Mouse (Mus musculus) Patski (cell line): Measurements from ENCODE around the gene Mfsd2a. TPM values are rescaled to one million over a fixed set of nuclear protein-coding genes. Genes with fewer than 3 reads are reported as not detected.
"Not testable (repeated sequence)": the region's sequence is repeated elsewhere in the genome, so short reads cannot be mapped to it uniquely, and the experiment has no call there.

Experiments
- ATAC-seq: fragments of 100-300 bp; one replicate; pipeline ENCODE4 v1.8.0; 2021
- CTCF ChIA-PET: fragments of 350-600 bp; sonication (Branson Sonifier 250); formaldehyde crosslinking; loops from one replicate; lab custom pipeline; 2022; ENCODE audit warnings: inconsistent platforms; lab: Charles Lee
- POLR2A ChIA-PET: fragments of 350-600 bp; sonication (Branson Sonifier 250); formaldehyde crosslinking; loops from one replicate; lab custom pipeline; 2022; ENCODE audit warnings: antibody characterized with exemption, inconsistent platforms; lab: Charles Lee
- DNase-seq: peaks from one replicate; pipeline ENCODE4 v3.0.0-alpha.2; 2011; ENCODE audit warnings: low read depth, low spot score
- H3K27me3 ChIP-seq: fragments of 371-371 bp; one replicate; pipeline ENCODE4 v1.5.1; 2021
- CTCF ChIP-seq: fragments of 100-300 bp; IDR thresholded peaks from one replicate; pipeline ENCODE4 v1.5.1; 2021
- in situ Hi-C: fragments of 300-500 bp; cut with MboI; formaldehyde crosslinking; loops from 3 replicates; pipeline ENCODE4 v1.11.1; 2018; ENCODE audit warnings: low pct_unique_long_range_greater_than_20kb, mixed read lengths
- polyA plus RNA-seq: library from polyadenylated mRNA; unstranded; gene quantifications from one replicate; pipeline ENCODE4 v1.2.3, GENCODE M21; 2021

Mfsd2a gene
- polyA plus RNA-seq, 1 experiment from 2014 or later: 0.08 TPM

- DNase-seq (no peak), ATAC-seq (peak; percentile 66)
- in situ Hi-C loops: loop anchor here (5.0 kb wide), 1 partner anchor 87 kb away; no protein-coding TSS in a partner anchor
- ChIA-PET CTCF (interaction anchor here (0.9 to 2.6 kb wide), 11 partner anchors 10 to 93 kb away, joined by 3 to 22 read pairs (median 4); partner anchors contain the start of gene Trit1), POLR2A (no interaction called here)
- peaks cover 12% of the 10 kb centered on the region for H3K27me3 ChIP-seq
- TF ChIP-seq CTCF: no peak
These were observed 34.6 kb upstream of the Mfsd2a start, which contains the start of gene Mycl for GRCm38 (mm10) chr4:122995404-122996220. Mycl (plus strand) TSS chr4:122995652.

GRCm38 (mm10) chr4:122992276-122992675 is 31.3 kb upstream of the Mfsd2a start:
- no peak for ATAC-seq
- ChIA-PET POLR2A (no interaction called here), CTCF (no interaction called here)
- no peak for TF ChIP-seq CTCF
- H3K27me3 ChIP-seq: peaks cover 12% of the 10 kb centered on the region
- no peak for DNase-seq
- in situ Hi-C loops: no loop called here

GRCm38 (mm10) chr4:122991177-122991576 is 30.2 kb upstream of the Mfsd2a start:
- no peak for ATAC-seq
- H3K27me3 ChIP-seq: peaks cover 1% of the 10 kb centered on the region
- TF ChIP-seq CTCF: no peak

GRCm38 (mm10) chr4:122988004-122988403 is 27.0 kb upstream of the Mfsd2a start:
- TF ChIP-seq CTCF: peak; percentile 44
- CTCF ChIA-PET, ATAC-seq, H3K27me3 ChIP-seq, DNase-seq, POLR2A ChIA-PET, in situ Hi-C loops: not testable (repeated sequence)

More at GRCm38 (mm10) chr4:122991177-122991576, 30.2 kb upstream of the Mfsd2a start:
- DNase-seq: no peak
- in situ Hi-C loops: no loop called here
- POLR2A ChIA-PET: no interaction called here
- CTCF ChIA-PET: no interaction called here

GRCm38 (mm10) chr4:122987421-122987820 is 26.4 kb upstream of the Mfsd2a start:
- CTCF ChIA-PET: no interaction called here
- DNase-seq (no peak), ATAC-seq (no peak)
- in situ Hi-C loops: no loop called here
- POLR2A ChIA-PET: interaction anchor here (0.7 kb wide), 1 partner anchor 759 kb away, joined by 3 read pairs; no protein-coding TSS in a partner anchor
- H3K27me3 ChIP-seq: no peaks in the 10 kb centered on the region
- TF ChIP-seq CTCF: no peak

DNA sequence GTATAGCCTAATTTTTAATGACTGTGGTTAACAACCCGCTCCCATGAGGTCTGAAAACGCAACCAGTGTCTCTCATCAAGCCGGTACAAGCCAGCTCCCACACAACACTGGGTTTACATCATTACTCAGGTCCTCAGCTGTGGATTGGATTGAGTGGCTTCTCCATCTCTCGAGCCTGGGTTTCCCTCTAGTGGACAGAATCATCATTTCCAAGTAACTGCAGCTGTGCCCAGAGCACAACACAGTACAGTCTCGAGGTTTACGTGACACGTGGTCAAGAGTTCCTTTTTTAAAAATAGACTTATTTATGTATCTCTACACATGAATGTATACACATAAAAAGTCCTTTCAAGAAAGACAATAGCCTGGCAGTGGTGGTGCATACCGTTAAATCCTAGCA is 24.1 kb upstream of the Mfsd2a start:
- H3K27me3 ChIP-seq: no peaks in the 10 kb centered on the region
- in situ Hi-C loops: no loop called here
- ATAC-seq (peak; percentile 60), DNase-seq (no peak)
- CTCF ChIA-PET: interaction anchor here (1.0 to 1.4 kb wide), 7 partner anchors 11 to 84 kb away, joined by 3 to 5 read pairs (median 4); partner anchors contain the start of gene Mycl
- peak; percentile 61 for TF ChIP-seq CTCF
- POLR2A ChIA-PET: interaction anchor here (0.6 kb wide), 1 partner anchor 140 kb away, joined by 4 read pairs; no protein-coding TSS in a partner anchor

DNA sequence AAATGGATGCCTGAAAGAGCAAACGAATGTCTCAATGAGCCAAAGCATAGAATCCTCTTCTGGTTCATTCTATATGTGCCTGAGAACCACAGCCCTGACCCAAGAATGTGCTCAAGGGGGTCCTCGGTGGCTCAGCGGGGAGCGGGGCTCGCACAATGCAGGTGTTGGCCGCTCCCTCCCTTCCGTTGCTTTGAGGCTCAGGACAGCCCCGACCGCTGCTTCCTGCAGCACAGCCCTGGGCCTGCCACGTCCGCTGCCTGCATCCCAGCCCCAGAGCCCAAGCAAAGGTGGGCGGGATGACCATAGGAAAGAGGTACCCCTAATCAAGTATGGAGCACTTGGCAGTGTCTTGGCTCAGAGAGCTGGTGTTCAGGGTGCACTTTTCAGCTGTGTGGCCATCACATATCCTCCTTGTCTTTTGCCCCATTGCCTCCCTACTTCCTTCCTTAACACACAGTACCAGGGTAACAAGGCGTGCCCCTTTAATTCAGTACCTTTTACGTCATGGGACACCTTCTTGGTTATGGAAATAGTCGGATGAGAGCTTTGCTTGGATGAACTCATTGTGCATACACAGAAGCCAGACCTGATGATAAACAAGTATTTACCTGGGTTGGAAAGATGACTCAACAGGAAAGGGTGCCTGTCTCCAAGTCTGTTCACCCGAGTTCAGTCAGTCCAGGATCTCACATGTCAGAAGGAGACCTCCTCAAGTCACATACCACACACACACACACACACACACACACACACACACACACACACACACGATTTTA is 22.7 kb upstream of the Mfsd2a start:
- H3K27me3 ChIP-seq: no peaks in the 10 kb centered on the region
- DNase-seq (no peak), ATAC-seq (no peak)
- POLR2A ChIA-PET: no interaction called here
- in situ Hi-C loops: loop anchor here (5.0 kb wide), 1 partner anchor 71 kb away; no protein-coding TSS in a partner anchor
- CTCF ChIA-PET: interaction anchor here (1.1 to 1.4 kb wide), 4 partner anchors 20 to 113 kb away, joined by 3 to 4 read pairs (median 4); no protein-coding TSS in a partner anchor
- TF ChIP-seq CTCF: no peak

DNA sequence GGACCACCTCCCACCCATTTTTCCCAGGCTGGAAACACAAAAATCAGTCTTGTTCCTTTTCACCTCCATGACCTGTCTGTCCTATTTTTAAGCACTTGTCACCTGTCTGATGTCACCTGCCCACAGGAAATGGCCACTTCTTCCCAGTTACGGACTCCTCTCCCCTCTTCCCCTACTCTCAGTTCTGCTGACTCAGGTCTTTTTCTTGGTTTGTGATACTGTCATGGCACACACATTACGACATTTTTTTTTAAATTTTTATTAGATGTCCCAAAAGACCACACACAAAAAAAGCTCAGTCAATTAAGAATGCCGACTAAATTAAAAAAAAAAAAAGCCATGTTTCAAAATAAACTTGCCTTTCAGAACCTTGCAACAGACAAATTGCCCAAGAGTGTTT is 21.5 kb upstream of the Mfsd2a start:
- no peak for TF ChIP-seq CTCF
- no peaks in the 10 kb centered on the region for H3K27me3 ChIP-seq
- POLR2A ChIA-PET: interaction anchor here (0.6 kb wide), 1 partner anchor 150 kb away, joined by 3 read pairs; no protein-coding TSS in a partner anchor
- CTCF ChIA-PET: interaction anchor here (0.9 to 1.1 kb wide), 2 partner anchors 23 to 112 kb away, joined by 3 read pairs; no protein-coding TSS in a partner anchor
- in situ Hi-C loops: loop anchor here (5.0 kb wide), 1 partner anchor 70 kb away; no protein-coding TSS in a partner anchor
- no peak for ATAC-seq
- DNase-seq: no peak

DNA sequence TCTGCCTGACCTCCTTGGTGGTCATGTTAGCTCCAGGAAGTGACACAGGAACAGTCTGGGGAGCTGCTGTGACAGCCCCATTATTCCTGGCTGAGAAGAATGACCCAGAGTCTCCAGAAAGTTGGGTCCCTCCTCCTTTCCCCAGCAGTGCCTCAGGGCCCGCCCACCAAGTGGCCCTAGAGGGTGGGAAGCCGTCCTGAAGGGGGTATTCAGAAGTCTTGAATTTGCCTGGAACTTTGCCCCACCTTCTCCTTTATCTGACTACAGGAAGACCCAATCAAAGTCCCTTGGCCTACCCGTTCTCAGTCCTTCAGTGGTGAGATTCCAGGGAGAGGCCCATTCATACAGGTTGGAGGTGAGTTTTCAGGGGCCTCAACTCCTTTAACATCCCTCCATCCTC is 20.9 kb upstream of the Mfsd2a start:
- POLR2A ChIA-PET: no interaction called here
- H3K27me3 ChIP-seq: no peaks in the 10 kb centered on the region
- no peak for ATAC-seq
- in situ Hi-C loops: loop anchor here (5.0 kb wide), 1 partner anchor 70 kb away; no protein-coding TSS in a partner anchor
- no peak for TF ChIP-seq CTCF
- CTCF ChIA-PET: interaction anchor here (0.9 to 1.9 kb wide), 2 partner anchors 22 to 70 kb away, joined by 3 to 6 read pairs; no protein-coding TSS in a partner anchor
- DNase-seq: no peak

- POLR2A ChIA-PET: no interaction called here
- CTCF ChIA-PET: interaction anchor here (1.9 kb wide), 1 partner anchor 70 kb away, joined by 6 read pairs; no protein-coding TSS in a partner anchor
- DNase-seq (no peak), ATAC-seq (no peak)
- in situ Hi-C loops: loop anchor here (5.0 kb wide), 1 partner anchor 69 kb away; no protein-coding TSS in a partner anchor
- no peaks in the 10 kb centered on the region for H3K27me3 ChIP-seq
- no peak for TF ChIP-seq CTCF
These were observed 20.2 kb upstream of the Mfsd2a start for GRCm38 (mm10) chr4:122981238-122981637.
